Mouse (Mus musculus) thymus, postnatal 25 days (tissue): Measurements from ENCODE around the gene Kif3c.
"Not testable (repeated sequence)": the region's sequence is repeated elsewhere in the genome, so short reads cannot be mapped to it uniquely, and the experiment has no call there.

Source experiments
- DNase-seq: peaks from one replicate; pipeline ENCODE4 v3.0.0; 2022

Kif3c gene

DNA sequence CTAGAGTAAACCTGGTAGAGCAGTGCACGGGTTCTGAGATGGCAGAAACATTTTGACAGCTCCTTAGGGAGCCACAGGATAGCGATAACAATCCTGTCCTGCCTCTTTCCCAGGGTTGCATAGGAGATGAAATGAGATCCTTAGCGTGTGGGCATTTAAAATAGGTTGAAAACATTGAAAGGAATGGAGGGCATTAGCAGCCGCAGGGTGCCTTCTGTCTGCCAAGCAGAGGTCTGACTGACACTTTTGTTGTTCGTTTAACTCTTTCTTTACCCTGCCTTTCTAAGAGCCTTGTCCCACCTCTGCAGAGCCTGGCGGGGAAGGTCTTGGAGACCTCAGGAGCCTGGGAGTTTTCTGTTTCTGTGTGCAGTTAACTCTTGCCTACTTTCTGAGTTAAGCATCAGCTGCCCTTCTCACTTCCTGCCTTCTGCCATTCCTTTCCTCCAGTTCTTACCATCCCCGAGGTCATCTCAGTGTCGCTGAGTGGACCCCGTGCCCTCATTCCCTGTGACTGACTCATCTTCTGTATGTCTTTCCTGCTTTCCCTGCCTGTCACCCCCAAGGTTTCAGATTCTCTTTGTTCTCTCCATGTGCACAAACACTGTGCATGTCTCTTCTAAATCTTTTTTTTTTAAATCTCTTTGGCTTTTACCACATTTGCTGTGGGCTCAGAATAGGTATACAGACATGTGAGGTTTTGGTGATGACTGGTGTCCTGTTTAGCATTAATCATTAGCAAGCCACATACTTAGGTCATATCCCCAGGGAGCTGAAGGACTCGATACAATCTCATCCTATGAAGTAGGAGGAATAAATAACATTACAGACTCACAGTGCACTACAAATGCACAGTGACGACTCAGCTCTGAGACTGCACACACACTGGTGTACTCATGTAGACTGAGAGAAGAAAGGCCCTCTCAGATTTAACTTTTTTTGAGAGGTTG, 6.3 kb downstream of the Kif3c start:
- no peak for DNase-seq

DNA sequence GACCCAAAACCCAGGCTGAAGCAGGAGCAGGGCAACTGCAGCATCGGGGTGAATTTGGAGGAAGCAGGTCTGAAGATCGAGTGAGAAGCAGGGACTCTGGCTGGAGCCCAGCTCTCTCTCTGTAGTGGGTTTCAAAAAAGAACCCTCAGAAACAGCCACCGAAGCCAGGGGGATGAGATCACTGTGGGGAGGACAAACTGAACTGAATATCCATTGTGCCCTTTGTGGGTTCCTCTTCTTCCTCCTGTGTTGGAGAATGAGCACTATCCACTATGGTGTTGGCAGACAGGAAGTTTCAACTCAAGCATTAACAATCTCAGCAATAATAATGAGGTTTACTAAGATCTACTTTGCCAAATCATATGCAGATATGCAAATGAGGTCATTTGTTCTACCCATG, 7.1 kb downstream of the Kif3c start:
- no peak for DNase-seq

DNA sequence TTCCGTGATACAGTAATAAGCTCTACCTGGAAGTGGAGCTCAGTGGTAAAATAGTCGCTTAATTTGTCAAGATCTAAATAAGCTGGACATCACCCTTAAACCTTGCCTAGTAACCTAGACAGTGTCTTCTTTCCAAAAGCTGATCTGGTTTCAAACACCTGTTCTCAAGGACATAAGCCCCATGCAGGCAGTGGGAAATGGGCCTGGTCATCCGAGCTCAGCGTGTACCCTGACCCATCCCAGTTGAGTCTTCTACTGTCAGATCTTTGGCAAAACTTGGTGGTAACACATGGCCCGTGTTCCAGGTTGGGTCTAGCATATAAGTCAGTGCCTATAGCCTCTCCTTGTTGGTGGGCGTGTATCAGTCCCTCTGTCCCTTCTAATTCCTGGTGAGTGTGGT, 8.6 kb downstream of the Kif3c start:
- no peak for DNase-seq

DNA sequence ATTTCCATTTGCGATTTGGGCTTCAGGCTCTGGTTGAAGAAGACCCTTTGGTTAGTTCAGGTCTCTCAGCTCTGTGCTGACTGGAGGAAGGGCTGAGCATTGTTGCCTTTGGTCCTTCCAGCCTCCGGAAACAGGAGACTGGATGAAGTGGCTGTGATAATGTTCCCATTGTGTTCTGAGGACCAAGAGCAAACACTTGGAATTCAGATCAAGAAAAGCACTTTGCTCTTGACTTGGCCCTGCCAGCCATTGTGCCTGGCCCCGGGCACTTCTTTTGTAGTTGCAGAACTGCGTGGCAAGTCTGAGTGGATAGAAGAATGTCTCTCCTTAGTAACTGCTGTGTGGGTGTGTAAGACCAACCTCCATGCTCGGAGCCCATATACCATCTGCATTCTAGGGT, 9.6 kb downstream of the Kif3c start:
- DNase-seq, result no peak

DNA sequence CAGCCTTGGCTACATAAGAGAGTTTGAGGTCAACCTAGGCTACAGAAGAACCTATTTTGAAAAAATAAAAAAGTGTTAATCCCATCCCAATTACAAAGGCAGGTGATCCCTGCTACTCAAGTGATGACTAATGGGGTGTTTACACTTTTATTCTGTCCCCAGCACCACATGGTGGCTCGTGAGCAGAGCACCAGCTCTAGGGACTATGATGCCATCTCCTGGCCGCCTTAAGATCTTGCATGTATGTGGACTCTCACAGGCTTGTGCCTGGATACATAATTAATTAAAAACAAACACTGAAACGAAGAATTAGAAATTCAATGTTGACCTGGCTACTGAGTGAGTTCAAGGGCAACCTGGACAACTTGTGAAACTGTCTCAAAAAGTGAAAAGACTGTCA, 12.3 kb downstream of the Kif3c start:
- DNase-seq, result peak; percentile 35

DNA sequence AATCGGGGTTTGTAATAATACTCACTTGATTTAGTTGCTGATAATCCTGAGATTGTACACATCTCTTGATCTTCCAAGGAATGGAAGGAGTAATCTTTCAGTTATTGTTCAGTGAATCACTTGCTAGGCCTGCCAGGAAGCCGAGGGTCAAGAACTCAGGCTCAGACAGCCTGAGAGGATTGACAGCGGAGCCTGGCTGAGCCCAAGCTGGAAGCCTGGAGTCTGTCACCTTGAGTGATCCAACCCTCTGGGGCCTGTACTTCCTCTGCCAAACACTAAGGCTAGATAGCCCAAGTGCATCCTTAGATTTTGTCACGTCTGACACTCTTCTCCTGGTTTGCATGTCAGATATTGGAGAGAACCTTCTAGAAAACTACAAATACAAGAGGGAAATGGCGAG, 12.8 kb downstream of the Kif3c start:
- DNase-seq, result no peak

DNA sequence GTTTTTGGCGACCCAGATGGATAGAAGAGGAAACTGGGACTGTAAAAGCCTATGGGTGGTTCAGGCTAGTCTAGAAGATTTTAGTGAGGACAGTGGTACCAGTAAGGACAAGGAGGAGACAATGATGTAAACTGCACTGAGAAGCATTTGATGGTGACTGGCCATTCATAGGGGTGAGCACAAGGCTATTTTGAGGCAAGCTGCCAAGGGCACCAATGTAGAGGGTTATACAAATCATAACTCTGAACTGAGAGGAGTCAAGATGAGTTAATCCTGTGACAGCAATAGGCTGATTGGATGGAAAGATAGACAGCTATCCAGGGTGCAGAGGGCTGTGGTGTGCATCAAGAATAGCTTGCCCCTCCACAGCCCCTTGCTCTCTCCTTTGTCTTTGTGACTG, 19.9 kb downstream of the Kif3c start:
- no peak for DNase-seq

DNA sequence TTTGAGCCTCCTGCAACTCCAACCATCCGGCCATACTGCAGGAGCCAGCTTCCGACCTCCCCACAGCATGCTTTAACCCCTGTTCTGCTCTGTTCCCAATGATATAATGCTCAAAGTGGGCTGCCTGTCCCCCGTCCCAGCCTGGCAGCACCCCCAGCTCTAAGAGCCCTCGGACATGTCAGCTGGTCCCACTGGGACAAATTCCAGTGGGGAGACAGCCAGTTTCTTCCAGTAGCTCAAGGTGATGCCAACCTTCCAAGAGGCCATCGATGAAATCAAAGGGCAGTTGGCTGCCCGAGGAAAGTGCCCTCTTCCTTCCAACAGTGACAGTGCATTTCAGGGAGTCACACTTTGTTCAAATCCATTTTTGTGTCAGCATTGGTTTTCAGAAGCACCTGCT, 20.3 kb downstream of the Kif3c start:
- DNase-seq, result no peak

DNA sequence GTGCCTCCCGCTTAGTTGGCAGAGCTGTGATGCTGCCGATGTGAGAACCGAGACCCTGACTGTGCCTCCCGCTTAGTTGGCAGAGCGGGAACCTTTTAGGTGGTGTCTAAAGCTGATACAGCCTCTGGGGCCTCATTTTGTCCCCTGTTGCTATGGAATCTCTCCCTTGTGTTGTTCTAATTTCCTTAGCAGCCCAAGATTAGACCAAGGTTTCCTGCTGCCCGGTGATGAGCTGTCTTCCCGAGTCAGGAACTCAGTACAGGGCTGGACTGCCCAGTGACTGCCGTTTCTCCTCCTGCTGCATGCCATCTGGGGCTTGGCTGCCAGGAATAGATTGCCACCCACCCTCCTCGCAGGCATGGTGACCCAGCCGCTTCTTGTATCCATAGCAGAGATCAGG, 21.0 kb downstream of the Kif3c start:
- no peak for DNase-seq

DNA sequence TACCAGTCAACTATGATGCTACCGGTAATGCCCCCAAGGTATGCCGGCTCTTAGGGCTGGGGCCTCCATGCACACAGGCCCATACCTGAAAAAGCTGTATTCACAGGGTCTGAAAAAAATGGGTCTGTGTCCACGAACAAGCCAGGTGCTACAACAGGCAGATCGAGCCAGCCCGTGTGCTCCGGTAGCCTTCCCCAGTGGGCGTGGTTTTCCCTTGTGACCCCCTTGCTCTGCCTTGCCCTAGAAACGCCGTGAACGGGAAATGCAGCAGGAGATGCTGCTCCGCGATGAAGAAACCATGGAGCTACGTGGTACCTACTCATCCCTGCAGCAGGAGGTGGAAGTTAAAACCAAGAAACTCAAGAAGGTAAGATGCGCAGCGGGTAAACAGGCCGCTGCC, 23.0 kb downstream of the Kif3c start:
- DNase-seq, result no peak

DNA sequence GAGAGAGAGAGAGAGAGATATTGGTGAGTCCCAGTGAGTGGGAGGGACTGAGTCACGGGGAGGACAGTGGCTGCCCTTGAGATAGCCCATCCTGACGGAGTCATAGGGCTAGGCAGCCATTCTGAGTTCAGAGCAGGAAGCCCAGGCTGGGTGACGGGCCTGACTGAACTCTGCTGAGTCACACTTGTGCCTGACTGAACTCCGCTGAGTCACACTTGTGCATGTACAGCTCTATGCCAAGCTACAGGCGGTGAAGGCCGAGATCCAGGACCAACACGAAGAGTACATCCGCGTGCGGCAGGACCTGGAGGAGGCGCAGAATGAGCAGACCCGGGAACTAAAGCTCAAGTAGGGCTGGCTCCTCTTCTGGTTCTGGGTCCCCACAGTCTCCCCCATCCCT, 24.5 kb downstream of the Kif3c start:
- DNase-seq, result no peak

DNA sequence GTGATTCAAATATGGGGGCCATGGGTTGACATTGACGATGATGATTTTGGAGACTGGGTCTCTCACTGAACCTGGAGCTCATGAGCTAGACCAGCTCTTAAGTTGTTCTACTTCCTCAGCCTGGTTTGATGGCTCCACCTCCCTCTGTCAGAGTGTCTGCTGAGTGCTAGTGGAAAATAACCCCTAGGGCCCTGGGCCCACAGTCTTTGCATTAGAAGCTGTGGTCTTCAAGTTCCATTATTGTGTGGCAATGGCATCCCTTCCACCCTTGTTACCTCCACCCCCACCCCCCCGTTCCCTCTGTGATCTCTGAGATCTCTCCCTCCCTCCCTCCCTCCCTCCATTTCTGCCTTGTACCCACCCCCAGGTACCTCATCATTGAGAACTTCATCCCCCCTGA, 25.1 kb downstream of the Kif3c start:
- DNase-seq, result no peak

DNA sequence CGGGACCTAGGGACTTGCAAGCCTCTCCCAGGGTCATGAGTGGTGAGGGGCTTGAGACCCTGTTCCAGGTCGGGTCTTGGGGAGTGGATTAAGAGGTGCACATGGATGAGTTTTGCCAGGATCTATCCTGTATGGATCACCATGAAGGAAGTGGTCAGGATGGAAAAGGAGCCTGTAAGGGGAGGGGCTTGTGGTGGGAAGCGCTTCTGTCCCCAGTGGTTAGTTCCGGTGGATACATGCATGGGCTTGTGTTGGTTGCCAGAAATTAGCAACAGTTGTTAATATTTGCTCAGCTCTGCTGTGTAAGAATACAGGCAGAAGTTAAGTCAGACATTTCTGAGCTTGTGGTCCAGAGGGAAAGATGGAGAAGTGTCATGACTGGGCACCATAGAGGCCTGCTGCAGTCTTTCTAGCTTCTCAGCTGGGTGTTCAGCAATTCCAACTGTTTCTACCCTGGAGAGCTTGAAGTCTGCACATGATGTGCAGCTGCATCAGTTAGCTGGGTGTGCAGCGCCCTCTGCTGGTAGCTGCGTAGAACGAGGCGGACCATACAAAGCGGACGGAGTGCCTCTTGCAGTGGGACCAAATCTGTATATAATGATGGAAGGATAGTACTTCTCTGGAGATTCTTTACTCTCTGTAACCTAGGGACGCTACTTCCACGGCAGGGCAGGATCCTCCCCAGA, 25.8 kb downstream of the Kif3c start:
- peak; percentile 75 for DNase-seq

DNA sequence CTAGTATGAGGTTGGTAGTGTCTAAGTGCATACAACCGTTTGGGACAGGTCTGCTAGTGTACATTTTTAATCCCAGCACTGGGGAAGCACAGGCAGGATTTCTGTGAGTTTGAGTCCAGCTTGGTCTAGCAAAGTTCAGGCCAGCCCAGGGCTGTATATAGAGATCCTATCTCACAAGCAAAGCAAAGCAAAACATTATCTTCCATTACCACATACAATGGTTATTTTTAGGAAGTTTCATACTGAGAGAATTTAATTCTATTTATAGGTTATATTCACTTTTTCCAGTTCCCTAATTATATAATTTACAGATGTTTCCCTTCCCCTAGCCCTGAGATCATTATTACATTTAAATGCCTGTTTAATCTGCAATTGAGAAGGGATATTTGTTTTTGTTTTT, 26.3 kb downstream of the Kif3c start:
- no peak for DNase-seq

DNA sequence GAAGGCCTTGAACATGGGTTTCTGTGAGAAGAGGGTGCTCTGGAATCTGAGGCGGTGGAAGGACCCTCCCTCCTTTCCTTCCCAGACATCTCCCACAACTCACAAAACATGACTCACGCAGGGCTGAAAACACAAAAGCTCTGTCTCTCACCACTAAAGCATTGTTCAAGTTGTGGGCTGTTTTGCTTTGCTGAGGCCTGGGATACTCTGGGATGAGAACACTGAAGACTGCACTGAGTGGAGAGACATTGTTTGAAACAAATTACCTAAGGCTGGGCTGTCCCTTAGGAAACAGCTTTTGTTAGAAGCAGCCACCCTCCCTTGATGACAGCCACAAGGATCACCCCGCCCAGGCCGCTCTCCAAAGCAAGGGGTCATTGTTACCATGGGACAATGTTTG, 28.2 kb downstream of the Kif3c start:
- no peak for DNase-seq

DNA sequence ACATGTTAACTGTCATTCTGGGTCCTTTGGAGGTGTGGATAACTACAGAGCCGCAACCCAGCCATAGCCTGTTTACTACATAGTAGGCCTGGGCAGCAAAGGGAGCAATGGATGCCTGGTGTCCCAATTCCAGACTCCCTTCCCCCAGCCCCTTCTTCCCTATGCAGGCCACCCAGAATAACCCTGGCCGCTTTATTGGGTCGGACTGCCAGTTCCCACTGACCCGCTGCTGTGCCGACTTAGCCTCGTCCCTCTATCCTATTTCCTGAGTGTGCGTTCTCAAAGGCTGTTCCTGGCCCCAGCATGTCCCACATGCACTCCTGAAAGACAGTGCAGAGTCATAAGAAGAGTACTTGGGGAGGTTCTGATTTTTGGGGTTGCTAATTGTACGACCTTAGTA, 32.0 kb downstream of the Kif3c start:
- no peak for DNase-seq

DNA sequence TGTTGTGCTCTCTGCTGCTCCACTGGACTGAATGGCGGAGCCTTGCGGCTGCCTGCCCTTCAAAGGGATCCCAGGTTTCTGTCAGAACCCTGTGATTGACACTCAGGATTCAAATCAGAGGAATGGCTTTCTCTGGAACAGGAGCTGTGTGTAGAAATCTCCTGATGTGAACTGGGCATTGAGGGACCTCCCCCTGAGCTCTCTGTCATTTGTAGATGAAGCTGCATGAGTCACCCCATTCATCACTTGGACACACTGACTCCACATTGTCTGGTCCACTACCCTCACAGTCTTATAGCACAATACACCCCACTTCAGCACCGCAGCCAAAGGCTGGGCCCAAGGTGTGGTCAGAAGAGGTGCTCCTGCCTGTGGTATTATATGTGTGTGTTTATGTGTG, 40.7 kb downstream of the Kif3c start:
- DNase-seq, result not testable (repeated sequence)

DNA sequence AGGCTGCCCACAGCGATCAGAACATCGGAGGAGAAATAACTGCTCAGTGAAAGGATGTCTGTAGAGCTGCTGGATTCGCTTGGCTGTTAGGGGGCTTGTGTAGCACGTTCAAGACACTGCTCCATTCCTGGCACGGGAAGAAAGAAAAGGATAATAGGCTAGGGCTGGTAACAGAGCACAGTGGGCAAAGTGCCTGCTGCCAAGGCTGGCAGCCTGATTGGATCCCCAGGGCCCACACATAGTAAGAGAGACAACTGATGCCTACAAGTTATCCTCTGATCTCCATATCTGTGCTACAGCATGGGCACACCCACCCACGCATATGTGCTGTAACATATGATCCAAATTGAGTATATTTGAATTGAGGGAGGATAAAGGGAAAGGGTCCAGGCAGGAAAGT, 41.7 kb downstream of the Kif3c start:
- DNase-seq, result no peak

DNA sequence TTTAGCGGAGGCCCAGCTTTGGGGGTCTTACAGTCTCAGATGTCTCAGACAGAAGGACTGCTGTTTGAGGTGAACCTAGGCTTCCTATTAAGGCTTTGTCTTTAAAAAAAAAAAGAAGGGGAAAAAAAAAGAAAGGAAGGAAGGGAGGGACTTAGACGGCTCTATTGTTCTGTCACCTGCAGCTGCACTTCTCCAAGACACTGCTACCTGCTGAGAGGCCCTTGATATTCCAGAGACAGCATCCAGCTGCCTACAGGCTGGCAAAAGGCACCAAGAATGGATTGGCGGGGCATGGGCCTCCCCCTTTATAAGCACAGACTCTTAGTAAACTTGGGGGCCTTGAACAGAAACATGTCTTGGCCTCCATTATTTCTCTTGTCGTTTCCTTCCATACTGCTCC, 50.0 kb downstream of the Kif3c start:
- no peak for DNase-seq

DNA sequence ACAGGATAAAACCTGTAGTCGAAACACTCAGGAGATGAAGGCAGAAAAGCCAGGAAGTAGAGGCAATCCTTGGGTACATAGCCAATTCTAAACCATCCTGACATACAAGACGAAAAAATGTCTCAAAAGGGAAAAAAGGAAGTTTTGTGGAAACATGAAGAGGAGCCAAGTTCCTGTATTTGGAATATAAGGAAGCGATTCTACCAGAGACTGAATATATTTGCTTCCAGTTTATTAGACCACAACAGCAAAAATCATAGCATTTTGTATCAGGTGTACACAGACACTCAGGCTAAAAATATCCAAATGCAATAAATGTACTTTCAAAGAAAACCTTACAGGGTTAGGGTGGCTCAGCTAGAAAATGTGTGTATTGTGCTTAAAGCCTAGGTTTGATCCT, 53.8 kb downstream of the Kif3c start:
- no peak for DNase-seq

DNA sequence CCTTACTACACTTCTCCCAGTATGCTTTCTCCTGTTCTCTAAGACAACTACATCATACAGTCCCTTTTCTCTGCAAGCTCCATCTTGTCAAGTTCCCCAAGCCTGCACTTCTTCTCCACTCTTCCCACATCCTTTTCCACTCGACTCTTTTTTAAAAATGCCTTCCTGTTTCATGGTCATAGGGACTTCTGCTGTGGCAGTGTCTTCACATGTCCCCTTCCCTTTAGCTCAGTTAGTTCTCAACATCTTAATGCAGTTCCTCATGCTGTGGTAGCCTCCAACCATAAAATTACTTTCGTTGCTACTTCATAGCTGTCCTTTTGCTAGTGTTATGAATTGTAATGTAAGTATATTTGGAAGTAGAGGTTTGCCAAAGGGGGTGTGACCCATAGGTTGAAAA, 55.6 kb downstream of the Kif3c start:
- DNase-seq, result no peak

DNA sequence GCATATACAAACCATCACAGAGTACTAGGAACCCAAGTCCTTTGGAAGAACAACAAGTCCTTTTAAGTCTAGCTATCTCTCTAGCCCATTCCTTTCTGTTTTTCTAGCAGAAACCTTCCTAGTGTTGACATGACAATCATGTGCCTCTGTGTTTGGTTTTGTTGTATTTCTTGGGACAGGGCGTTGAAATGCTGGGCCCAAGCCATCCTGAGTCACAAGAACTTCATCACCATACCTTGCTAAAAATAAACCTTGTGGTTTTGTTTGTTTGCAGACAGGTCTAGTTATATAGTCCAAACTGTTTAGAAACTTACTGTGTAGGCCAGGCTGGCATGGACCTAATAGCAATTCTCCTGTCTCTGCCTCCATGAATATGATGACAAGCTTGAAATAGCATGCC, 57.9 kb downstream of the Kif3c start:
- DNase-seq, result no peak

DNA sequence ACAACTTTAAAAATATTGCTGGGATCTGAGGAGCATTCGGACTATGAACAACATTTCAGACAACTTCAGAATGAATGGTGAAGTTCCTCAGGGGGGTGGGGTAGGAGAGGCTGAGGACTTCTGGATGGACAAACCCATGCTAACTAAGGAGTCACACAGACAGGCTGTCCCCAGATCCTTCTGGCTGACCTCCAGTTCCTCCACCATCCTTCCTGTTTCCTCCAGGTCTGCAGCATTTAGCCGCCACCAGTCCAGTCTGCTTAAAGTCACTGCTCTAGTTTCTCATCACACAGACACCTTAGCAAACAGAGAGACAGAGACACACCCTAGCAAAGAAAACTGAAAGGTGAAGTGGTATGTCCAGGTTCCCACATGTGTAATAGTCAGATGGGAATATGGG, 59.2 kb downstream of the Kif3c start:
- DNase-seq, result no peak
